Mouse (Mus musculus) cerebellum, adult 8-10 months (tissue): Measurements from ENCODE around the gene Prkaca.

Experiments
- DNase-seq: peaks from one replicate; pipeline ENCODE4 v3.0.0; 2022

The Prkaca gene

GRCm38 (mm10) chr8:84042066-84042947 lies 69.5 kb downstream of the Prkaca start, which contains the start of gene Il27ra:
Gene Il27ra (minus strand): TSS chr8:84042589.
- DNase-seq = no peak

GRCm38 (mm10) chr8:84042948-84043342 lies 70.2 kb downstream of the Prkaca start:
- no peak for DNase-seq

- DNase-seq = no peak
Measured at GRCm38 (mm10) chr8:84044103-84044502, 71.3 kb downstream of the Prkaca start.

GRCm38 (mm10) chr8:84044900-84045299 lies 72.1 kb downstream of the Prkaca start, which contains the start of gene Rln3:
Gene Rln3 (minus strand): TSS chr8:84045000.
- no peak for DNase-seq
